Mouse (Mus musculus) cerebellum, adult 9-11 months (tissue): ENCODE data around the gene Senp3.
A peak's percentile ranks its signal among the peaks of the same experiment; 100 is the strongest.
"Not testable (repeated sequence)": the region's sequence is repeated elsewhere in the genome, so short reads cannot be mapped to it uniquely, and the experiment has no call there.

ENCODE experiments used
- DNase-seq: peaks from one replicate; pipeline ENCODE4 v3.0.0; 2022

The Senp3 gene

GRCm38 (mm10) chr11:69703814-69704612, 22.1 kb upstream of the Senp3 start:
- no peak for DNase-seq

GRCm38 (mm10) chr11:69703381-69703780, 21.5 kb upstream of the Senp3 start:
- not testable (repeated sequence) for DNase-seq

- DNase-seq, result not testable (repeated sequence)
Measured at GRCm38 (mm10) chr11:69702886-69703285, 21.0 kb upstream of the Senp3 start.

GRCm38 (mm10) chr11:69699595-69699994, 17.7 kb upstream of the Senp3 start:
- DNase-seq, result no peak

- DNase-seq, result no peak
Measured at GRCm38 (mm10) chr11:69698574-69698973, 16.7 kb upstream of the Senp3 start.

GRCm38 (mm10) chr11:69697396-69697795, 15.5 kb upstream of the Senp3 start:
- DNase-seq, result no peak

GRCm38 (mm10) chr11:69695361-69696181, 13.7 kb upstream of the Senp3 start, which contains the start of the genes Tnfsf12 and Tnfsfm13:
TSS of gene Tnfsf12 (minus strand) at chr11:69695849.
TSS of gene Tnfsfm13 (minus strand) at chr11:69696098.
- DNase-seq, result peak; percentile 78

GRCm38 (mm10) chr11:69695046-69695360, 13.1 kb upstream of the Senp3 start:
- no peak for DNase-seq

GRCm38 (mm10) chr11:69693421-69693965, 11.6 kb upstream of the Senp3 start:
- DNase-seq, result peak; percentile 33

GRCm38 (mm10) chr11:69692863-69693262, 11.0 kb upstream of the Senp3 start:
- DNase-seq, result no peak

GRCm38 (mm10) chr11:69692196-69692811, 10.4 kb upstream of the Senp3 start:
- DNase-seq, result no peak

GRCm38 (mm10) chr11:69689891-69690290, 8.0 kb upstream of the Senp3 start:
- no peak for DNase-seq

GRCm38 (mm10) chr11:69687061-69687460, 5.2 kb upstream of the Senp3 start:
- no peak for DNase-seq

GRCm38 (mm10) chr11:69686377-69686776, 4.5 kb upstream of the Senp3 start:
- peak; percentile 80 for DNase-seq

GRCm38 (mm10) chr11:69685526-69686148, 3.8 kb upstream of the Senp3 start, which contains the start of gene Tnfsf13:
TSS of gene Tnfsf13 (minus strand) at chr11:69685784.
- peak; percentile 93 for DNase-seq

- DNase-seq, result peak; percentile 63
Measured at GRCm38 (mm10) chr11:69684936-69685335, 3.1 kb upstream of the Senp3 start.

GRCm38 (mm10) chr11:69684128-69684745, 2.4 kb upstream of the Senp3 start:
- peak; percentile 61 for DNase-seq

- peak; percentile 57 for DNase-seq
Measured at GRCm38 (mm10) chr11:69683576-69683975, 1.7 kb upstream of the Senp3 start.

GRCm38 (mm10) chr11:69682840-69683533, 1.1 kb upstream of the Senp3 start:
- DNase-seq, result peak; percentile 86

GRCm38 (mm10) chr11:69682209-69682839, 440 bp upstream of the Senp3 start:
- DNase-seq, result peak; percentile 62
